Mouse (Mus musculus) stomach, postnatal 0 days (tissue): ENCODE results near the gene Dync1h1.

Experiments
- CTCF ChIP-seq: IDR thresholded peaks from 2 replicates; pipeline ENCODE4 v1.5.1; 2016; ENCODE audit warnings: antibody characterized with exemption, low read depth, mild to moderate bottlenecking, moderate library complexity
- EP300 ChIP-seq: optimal IDR thresholded peaks from 2 replicates; pipeline ENCODE3; 2016; ENCODE audit warnings: antibody characterized with exemption

- TF ChIP-seq CTCF (no peak; the same call in 1 of the 2 replicates), EP300 (no peak)
Observed at GRCm38 (mm10) chr12:110601241-110602218, at the start of gene Dync1h1.
